Mouse (Mus musculus) midbrain, embryonic 15.5 days (tissue): Measurements from ENCODE around the gene Mis12. TPM values are rescaled to one million over a fixed set of nuclear protein-coding genes. Genes with fewer than 3 reads are reported as not detected.

Experiments used
- ATAC-seq: fragments of 200-750 bp; cut with Nextera tagmentation; replicated peaks from 2 replicates; pipeline ENCODE4 v1.8.0; 2017; ENCODE audit warnings: moderate TSS enrichment
- H3K27ac ChIP-seq: fragments of 300-500 bp; sonication (generic); 2 replicates; pipeline ENCODE4 v1.5.1; 2015; ENCODE audit warnings: mild to moderate bottlenecking, inconsistent platforms
- H3K27me3 ChIP-seq: fragments of 300-500 bp; sonication (generic); replicated peaks from 2 replicates; pipeline ENCODE4 v1.6.1; 2015; ENCODE audit warnings: inconsistent platforms
- H3K36me3 ChIP-seq: fragments of 300-500 bp; sonication (generic); replicated peaks from 2 replicates; pipeline ENCODE4 v1.6.1; 2015; ENCODE audit warnings: inconsistent platforms
- H3K4me1 ChIP-seq: fragments of 300-500 bp; sonication (generic); 2 replicates; pipeline ENCODE4 v1.6.1; 2015; ENCODE audit warnings: inconsistent platforms
- H3K4me2 ChIP-seq: fragments of 300-500 bp; sonication (generic); 2 replicates; pipeline ENCODE4 v1.6.1; 2015; ENCODE audit warnings: inconsistent platforms, mild to moderate bottlenecking, moderate library complexity
- H3K4me3 ChIP-seq: fragments of 300-500 bp; sonication (generic); 2 replicates; pipeline ENCODE4 v1.5.1; 2015; ENCODE audit warnings: mild to moderate bottlenecking, inconsistent platforms
- H3K9ac ChIP-seq: fragments of 300-500 bp; sonication (generic); 2 replicates; pipeline ENCODE4 v1.6.1; 2015; ENCODE audit warnings: mild to moderate bottlenecking, inconsistent platforms
- H3K9me3 ChIP-seq: fragments of 300-500 bp; sonication (generic); 2 replicates; pipeline ENCODE4 v1.6.1; 2016; ENCODE audit warnings: inconsistent platforms
- WGBS: fragments of 180-500 bp; shearing (Covaris S2); methylation state at CpG from one replicate; pipeline ENCODE4 v1.1.7; 2015; ENCODE audit warnings: mixed read lengths; 5-methylcytosine and 5-hydroxymethylcytosine counted together
- polyA plus RNA-seq: library from polyadenylated mRNA; unstranded; fragments of >200 nt; fragmentation: Nextera tagmentation; extraction: Ambion mirVana; gene quantifications from 2 replicates; pipeline ENCODE4 v1.2.1, GENCODE M21; 2015

Mis12 gene
- polyA plus RNA-seq, 1 experiment from 2014 or later = 37.5 TPM

- H3K27ac ChIP-seq = peak within 1 kb of the TSS; percentile 57
- peaks cover 45% of the 10 kb centered on the region; the same call in 1 of the 2 replicates for H3K36me3 ChIP-seq
- peak within 1 kb of the TSS; percentile 89 for H3K4me3 ChIP-seq
- WGBS = under 1% methylated on average over 64 of the region's 64 CpGs
- no peaks in the 10 kb centered on the region for H3K9me3 ChIP-seq
- ATAC-seq = peak; percentile 96
- no peaks in the 10 kb centered on the region for H3K27me3 ChIP-seq
- peak within 1 kb of the TSS; percentile 81 for H3K9ac ChIP-seq
- H3K4me2 ChIP-seq = peak within 1 kb of the TSS; percentile 69
- H3K4me1 ChIP-seq = peaks cover 13% of the 10 kb centered on the region
Observed at GRCm38 (mm10) chr11:70982557-70983228, 36.7 kb upstream of the Mis12 start, which contains the start of gene C1qbp. C1qbp (minus strand) TSS chr11:70983026.

GRCm38 (mm10) chr11:71001167-71001566 is 18.2 kb upstream of the Mis12 start:
- 93% methylated on average over 4 of the region's 4 CpGs for WGBS
- Histone ChIP-seq H3K9ac (no peak overlapping the region), H3K27me3 (no peaks in the 10 kb centered on the region), H3K9me3 (no peaks in the 10 kb centered on the region), H3K4me2 (no peak overlapping the region), H3K36me3 (peaks cover 28% of the 10 kb centered on the region), H3K27ac (no peak overlapping the region), H3K4me3 (no peak overlapping the region), H3K4me1 (peaks cover 22% of the 10 kb centered on the region)
- ATAC-seq = no peak

- Histone ChIP-seq H3K4me2 (peak overlapping the region; percentile 91), H3K9me3 (no peaks in the 10 kb centered on the region)
- WGBS = under 1% methylated on average over 49 of the region's 49 CpGs
Observed at GRCm38 (mm10) chr11:71003611-71004315, 15.6 kb upstream of the Mis12 start.

GRCm38 (mm10) chr11:71004316-71004773 is 15.1 kb upstream of the Mis12 start, which contains the start of gene Dhx33:
Dhx33 (minus strand) TSS chr11:71004437.
- H3K27me3 ChIP-seq = no peaks in the 10 kb centered on the region
- peak; percentile 98 for ATAC-seq
- WGBS = 0% methylated on average over 35 of the region's 35 CpGs

More at GRCm38 (mm10) chr11:71003611-71004315, 15.6 kb upstream of the Mis12 start:
- Histone ChIP-seq H3K9ac (peak overlapping the region; percentile 83), H3K4me1 (peaks cover 22% of the 10 kb centered on the region), H3K27me3 (no peaks in the 10 kb centered on the region), H3K27ac (peak overlapping the region; percentile 84), H3K4me3 (peak overlapping the region; percentile 100), H3K36me3 (peaks cover 16% of the 10 kb centered on the region)
- peak; percentile 87 for ATAC-seq

GRCm38 (mm10) chr11:71005046-71005445 is 14.4 kb upstream of the Mis12 start:
- H3K9me3 ChIP-seq = no peaks in the 10 kb centered on the region
- no peak for ATAC-seq
- H3K4me3 ChIP-seq = peak overlapping the region; percentile 100
- H3K27me3 ChIP-seq = no peaks in the 10 kb centered on the region
- H3K9ac ChIP-seq = peak overlapping the region; percentile 20; the same call in 1 of the 2 replicates
- WGBS = 66% methylated on average over 5 of the region's 5 CpGs
- peaks cover 12% of the 10 kb centered on the region; the same call in 1 of the 2 replicates for H3K36me3 ChIP-seq
- peaks cover 22% of the 10 kb centered on the region for H3K4me1 ChIP-seq
- peak overlapping the region; percentile 53 for H3K27ac ChIP-seq
- peak overlapping the region; percentile 91 for H3K4me2 ChIP-seq

More at GRCm38 (mm10) chr11:71004316-71004773, 15.1 kb upstream of the Mis12 start, which contains the start of gene Dhx33:
- Histone ChIP-seq H3K9ac (peak within 1 kb of the TSS; percentile 83), H3K9me3 (no peaks in the 10 kb centered on the region), H3K27ac (peak within 1 kb of the TSS; percentile 84), H3K4me3 (peak within 1 kb of the TSS; percentile 100), H3K4me2 (peak within 1 kb of the TSS; percentile 91), H3K36me3 (peaks cover 13% of the 10 kb centered on the region), H3K4me1 (peaks cover 22% of the 10 kb centered on the region)

GRCm38 (mm10) chr11:71007026-71007425 is 12.4 kb upstream of the Mis12 start:
- H3K4me1 ChIP-seq = peaks cover 21% of the 10 kb centered on the region
- no peak overlapping the region for H3K4me3 ChIP-seq
- H3K9ac ChIP-seq = no peak overlapping the region
- 95% methylated on average over 6 of the region's 6 CpGs for WGBS
- no peak for ATAC-seq
- H3K27me3 ChIP-seq = no peaks in the 10 kb centered on the region
- H3K27ac ChIP-seq = no peak overlapping the region
- H3K4me2 ChIP-seq = no peak overlapping the region
- H3K9me3 ChIP-seq = no peaks in the 10 kb centered on the region
- H3K36me3 ChIP-seq = peaks cover 21% of the 10 kb centered on the region; the same call in 1 of the 2 replicates

- Histone ChIP-seq H3K36me3 (peaks cover 30% of the 10 kb centered on the region), H3K9ac (no peak overlapping the region), H3K9me3 (no peaks in the 10 kb centered on the region), H3K27me3 (no peaks in the 10 kb centered on the region), H3K4me3 (no peak overlapping the region), H3K27ac (no peak overlapping the region), H3K4me1 (peaks cover 13% of the 10 kb centered on the region), H3K4me2 (no peak overlapping the region)
- 93% methylated on average over 7 of the region's 7 CpGs for WGBS
- no peak for ATAC-seq
Observed at GRCm38 (mm10) chr11:71007831-71008230, 11.6 kb upstream of the Mis12 start.

GRCm38 (mm10) chr11:71008321-71008720 is 11.1 kb upstream of the Mis12 start:
- WGBS = 98% methylated on average over 3 of the region's 3 CpGs
- Histone ChIP-seq H3K27ac (no peak overlapping the region), H3K4me3 (no peak overlapping the region), H3K9me3 (no peaks in the 10 kb centered on the region), H3K9ac (no peak overlapping the region), H3K36me3 (peaks cover 31% of the 10 kb centered on the region), H3K27me3 (no peaks in the 10 kb centered on the region), H3K4me2 (no peak overlapping the region), H3K4me1 (peaks cover 8% of the 10 kb centered on the region)
- ATAC-seq = no peak

GRCm38 (mm10) chr11:71012743-71013142 is 6.7 kb upstream of the Mis12 start:
- no peak overlapping the region for H3K9ac ChIP-seq
- H3K27me3 ChIP-seq = no peaks in the 10 kb centered on the region
- H3K27ac ChIP-seq = no peak overlapping the region
- H3K4me2 ChIP-seq = no peak overlapping the region
- H3K36me3 ChIP-seq = peaks cover 31% of the 10 kb centered on the region
- H3K9me3 ChIP-seq = no peaks in the 10 kb centered on the region
- ATAC-seq = no peak
- peaks cover 17% of the 10 kb centered on the region for H3K4me1 ChIP-seq
- WGBS = 95% methylated on average over 7 of the region's 7 CpGs
- no peak overlapping the region for H3K4me3 ChIP-seq

- Histone ChIP-seq H3K27ac (no peak overlapping the region), H3K4me3 (no peak overlapping the region), H3K9ac (no peak overlapping the region), H3K36me3 (peaks cover 9% of the 10 kb centered on the region), H3K9me3 (no peaks in the 10 kb centered on the region), H3K4me1 (peaks cover 41% of the 10 kb centered on the region), H3K4me2 (peak overlapping the region; percentile 15; the same call in 1 of the 2 replicates), H3K27me3 (no peaks in the 10 kb centered on the region)
- WGBS = 90% methylated on average over 1 of the region's 1 CpGs
- no peak for ATAC-seq
Observed at GRCm38 (mm10) chr11:71017051-71017450, 2.4 kb upstream of the Mis12 start.

GRCm38 (mm10) chr11:71018416-71019200 is 803 bp upstream of the Mis12 start:
- H3K4me2 ChIP-seq = peak overlapping the region; percentile 84
- peaks cover 43% of the 10 kb centered on the region for H3K4me1 ChIP-seq
- WGBS = 6% methylated on average over 28 of the region's 28 CpGs
- peak overlapping the region; percentile 85 for H3K27ac ChIP-seq
- no peaks in the 10 kb centered on the region for H3K27me3 ChIP-seq
- H3K9me3 ChIP-seq = no peaks in the 10 kb centered on the region
- peak overlapping the region; percentile 89 for H3K9ac ChIP-seq
- H3K36me3 ChIP-seq = no peaks in the 10 kb centered on the region
- peak; percentile 32; the same call in 1 of the 2 replicates for ATAC-seq
- peak overlapping the region; percentile 87 for H3K4me3 ChIP-seq
